8 mouse cellular contexts compared by ENCODE assay signal in the genomic region with DNA sequence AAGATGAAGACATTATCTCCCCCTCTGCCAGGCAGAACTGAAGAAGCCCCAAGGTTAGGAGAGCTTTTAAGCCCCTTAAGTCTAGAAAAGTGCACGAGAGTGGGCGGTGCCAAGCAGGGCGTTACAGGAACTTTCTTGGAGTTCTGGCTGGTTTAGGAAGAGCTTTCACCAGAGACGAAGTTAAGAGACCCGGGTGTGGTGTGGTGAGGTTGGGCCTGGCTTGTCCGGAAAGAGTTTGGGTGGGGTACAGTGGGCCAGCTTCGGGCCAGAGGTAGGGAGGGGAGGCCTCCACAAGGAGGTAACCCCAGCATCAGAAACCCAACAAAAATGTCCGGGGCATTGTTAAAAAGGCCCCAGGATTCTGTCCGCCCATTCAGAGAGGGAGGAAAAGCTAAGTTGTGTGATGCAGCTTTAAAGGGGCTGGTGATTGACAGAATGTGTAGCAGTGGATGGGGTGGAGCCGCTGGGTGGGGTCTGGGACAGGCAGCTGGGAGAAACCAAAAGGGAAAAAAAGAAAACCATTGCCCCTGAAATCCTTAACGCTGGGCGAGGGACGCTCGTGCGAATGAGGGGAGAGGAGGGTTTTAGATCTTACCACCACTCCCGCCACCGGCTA. TPM values are rescaled to one million over a fixed set of nuclear protein-coding genes. Genes with fewer than 3 reads are reported as not detected.
A peak's percentile ranks its signal among the peaks of the same experiment; 100 is the strongest.
DNase-seq lines count a peak whose midpoint lies in the region; ATAC-seq lines count a peak whose summit lies in the region.

Klf8 (plus strand) TSS at position 163 of the 616 bp plus-strand sequence.

- ATAC-seq in CD4-positive, CD25-positive, alpha-beta regulatory T cell, adult 4 months: no peak
- 0 out of 2 replicates have a peak, but pooled peaks have one; percentile 56 for ATAC-seq in embryonic facial prominence, embryonic 13.5 days (ENCODE audit: insufficient number of reproducible peaks, insufficient read depth, low FRiP score, low TSS enrichment, low read depth)
- ATAC-seq in hindbrain, embryonic 12.5 days (ENCODE audit: low FRiP score): peak; percentile 78
- peak; percentile 81 for ATAC-seq in limb, embryonic 12.5 days (ENCODE audit: insufficient number of reproducible peaks, insufficient read depth, low FRiP score, low TSS enrichment, low read depth)
- peak; percentile 79 for ATAC-seq in midbrain, embryonic 13.5 days

- H3K4me1 ChIP-seq in embryonic facial prominence, embryonic 13.5 days: no peaks in the 10 kb centered on the region
- H3K4me1 ChIP-seq in hindbrain, embryonic 12.5 days: no peaks in the 10 kb centered on the region
- H3K4me1 ChIP-seq in limb, embryonic 12.5 days (replicated peaks): no peaks in the 10 kb centered on the region
- H3K4me1 ChIP-seq in midbrain, embryonic 13.5 days (replicated peaks): 0 out of 2 replicates have a peak, but pooled peaks cover 6% of the 10 kb centered on the region

- H3K9ac ChIP-seq in embryonic facial prominence, embryonic 13.5 days: peak within 1 kb of the TSS; percentile 67
- H3K9ac ChIP-seq in hindbrain, embryonic 12.5 days: peak within 1 kb of the TSS; percentile 65
- peak within 1 kb of the TSS; percentile 45; the same call in 1 of the 2 replicates for H3K9ac ChIP-seq in limb, embryonic 12.5 days (replicated peaks)
- peak within 1 kb of the TSS; percentile 67 for H3K9ac ChIP-seq in midbrain, embryonic 13.5 days (replicated peaks)

- peaks cover 10% of the 10 kb centered on the region; the same call in 1 of the 2 replicates for H3K27me3 ChIP-seq in embryonic facial prominence, embryonic 13.5 days
- 0 out of 2 replicates have a peak, but pooled peaks cover 3% of the 10 kb centered on the region for H3K27me3 ChIP-seq in hindbrain, embryonic 12.5 days
- peaks cover 13% of the 10 kb centered on the region for H3K27me3 ChIP-seq in limb, embryonic 12.5 days
- H3K27me3 ChIP-seq in midbrain, embryonic 13.5 days: no peaks in the 10 kb centered on the region

- H3K4me2 ChIP-seq in embryonic facial prominence, embryonic 13.5 days: peak within 1 kb of the TSS; percentile 58
- peak within 1 kb of the TSS; percentile 52 for H3K4me2 ChIP-seq in hindbrain, embryonic 12.5 days (replicated peaks)
- H3K4me2 ChIP-seq in limb, embryonic 12.5 days: peak within 1 kb of the TSS; percentile 54
- peak within 1 kb of the TSS; percentile 56 for H3K4me2 ChIP-seq in midbrain, embryonic 13.5 days (replicated peaks)

- H3K36me3 ChIP-seq in embryonic facial prominence, embryonic 13.5 days: no peaks in the 10 kb centered on the region
- H3K36me3 ChIP-seq in hindbrain, embryonic 12.5 days: no peaks in the 10 kb centered on the region
- H3K36me3 ChIP-seq in limb, embryonic 12.5 days: no peaks in the 10 kb centered on the region
- H3K36me3 ChIP-seq in midbrain, embryonic 13.5 days: no peaks in the 10 kb centered on the region

- no peaks in the 10 kb centered on the region for H3K9me3 ChIP-seq in embryonic facial prominence, embryonic 13.5 days
- H3K9me3 ChIP-seq in hindbrain, embryonic 12.5 days (replicated peaks): no peaks in the 10 kb centered on the region
- H3K9me3 ChIP-seq in limb, embryonic 12.5 days: no peaks in the 10 kb centered on the region
- no peaks in the 10 kb centered on the region for H3K9me3 ChIP-seq in midbrain, embryonic 13.5 days

- H3K27ac ChIP-seq in embryonic facial prominence, embryonic 13.5 days: peak within 1 kb of the TSS; percentile 33; the same call in 1 of the 2 replicates
- peak within 1 kb of the TSS; percentile 17 for H3K27ac ChIP-seq in hindbrain, embryonic 12.5 days
- H3K27ac ChIP-seq in limb, embryonic 12.5 days: 0 out of 2 replicates have a peak within 1 kb of the TSS, but pooled peaks have one; percentile 23
- H3K27ac ChIP-seq in midbrain, embryonic 13.5 days: peak within 1 kb of the TSS; percentile 65

- peak within 1 kb of the TSS; percentile 57 for H3K4me3 ChIP-seq in embryonic facial prominence, embryonic 13.5 days
- peak within 1 kb of the TSS; percentile 53 for H3K4me3 ChIP-seq in hindbrain, embryonic 12.5 days
- H3K4me3 ChIP-seq in limb, embryonic 12.5 days (replicated peaks): peak within 1 kb of the TSS; percentile 52
- peak within 1 kb of the TSS; percentile 59 for H3K4me3 ChIP-seq in midbrain, embryonic 13.5 days (replicated peaks)

- 30% methylated on average over 17 of the region's 17 CpGs for WGBS in embryonic facial prominence, embryonic 13.5 days
- 21% methylated on average over 15 of the region's 17 CpGs for WGBS in hindbrain, embryonic 12.5 days
- WGBS in limb, embryonic 12.5 days: 13% methylated on average over 17 of the region's 17 CpGs
- WGBS in midbrain, embryonic 13.5 days: 23% methylated on average over 17 of the region's 17 CpGs

- DNase-seq in CD4-positive, CD25-positive, alpha-beta regulatory T cell, adult 2 months (ENCODE audit: low read depth, low spot score): peak; percentile 0
- peak; percentile 79 for DNase-seq in ES-CJ7 (ENCODE audit: low read depth, low spot score)
- no peak for DNase-seq in natural killer cell, adult 2 months (ENCODE audit: low spot score in 2 of 2)

RNA-seq across cellular contexts. Expression of gene Klf8, which starts in this region (rescaled TPM):
- 1 to 10 TPM in 1 of 2 experiments, under 1 TPM in 1; 0.87 to 1.3 TPM for polyA plus RNA-seq in CD4-positive, CD25-positive, alpha-beta regulatory T cell, adult 4 months (2017; shearing (Covaris generic))
- polyA plus RNA-seq in embryonic facial prominence, embryonic 13.5 days (2015; fragmentation: Nextera tagmentation; extraction: Ambion mirVana): 2.6 and 3.0 TPM in 2 replicates
- 4.5 and 5.3 TPM in 2 replicates for polyA plus RNA-seq in hindbrain, embryonic 12.5 days (2016; fragmentation: Nextera tagmentation; extraction: Ambion mirVana)
- 1.4 and 3.2 TPM in 2 replicates for polyA plus RNA-seq in limb, embryonic 12.5 days (2016; fragmentation: Nextera tagmentation; extraction: Ambion mirVana)
- polyA plus RNA-seq in midbrain, embryonic 13.5 days (2015; fragmentation: Nextera tagmentation; extraction: Ambion mirVana): 4.6 and 6.6 TPM in 2 replicates

Comparison
In these comparisons a context has a peak if more than half of its experiments do, and no peak if none do; other contexts are left out.
1. DNase-seq: peak in CD4-positive, CD25-positive, alpha-beta regulatory T cell, adult 2 months (single experiment) and ES-CJ7 (single experiment); none in natural killer cell, adult 2 months (0 of 2).
2. Peak in every context shown above with its lines, with median percentiles within 50 percentile points of each other: H3K27ac ChIP-seq, H3K4me2 ChIP-seq, H3K4me3 ChIP-seq and H3K9ac ChIP-seq.